Mouse (Mus musculus): Measurements from ENCODE around the gene Pced1a. TPM values are rescaled to one million over a fixed set of nuclear protein-coding genes. Genes with fewer than 3 reads are reported as not detected.
A peak's percentile ranks its signal among the peaks of the same experiment; 100 is the strongest.

Pced1a gene
- total and polyA plus RNA-seq, 2 experiments from 2014 or later, result 12.3 to 27.5 TPM

- Histone ChIP-seq H3K36me3 (ENCODE audit: insufficient read depth, low read length) (peaks cover 6% of the 10 kb centered on the region; the same call in 1 of the 2 replicates), H3K4me3 (ENCODE audit: low read depth, low read length) (no peak overlapping the region), H3K9me3 (ENCODE audit: low read length) (no peaks in the 10 kb centered on the region), H3K4me1 (ENCODE audit: insufficient read depth, low read length) (no peaks in the 10 kb centered on the region), H3K27ac (ENCODE audit: low read depth, low read length) (no peak overlapping the region), H3K4me2 (ENCODE audit: low read depth, low read length, poor library complexity, severe bottlenecking) (no peak overlapping the region), H3K27me3 (ENCODE audit: insufficient read depth, low read length) (no peaks in the 10 kb centered on the region), H3K9ac (replicated peaks; ENCODE audit: low read length, poor library complexity, severe bottlenecking) (no peak overlapping the region)
- TF ChIP-seq CTCF (IDR thresholded peaks at IDR 0.05), result no peak
- WGBS, result 86% methylated on average over 3 of the region's 3 CpGs
- DNase-seq (ENCODE audit: low spot score) (no peak), ATAC-seq (ENCODE audit: low FRiP score) (no peak)
These were observed 7.7 kb upstream of the Pced1a start for GRCm38 (mm10) chr2:130432157-130432556.

GRCm38 (mm10) chr2:130430484-130430883 is 6.0 kb upstream of the Pced1a start:
- no peak for TF ChIP-seq CTCF (IDR thresholded peaks at IDR 0.05)
- WGBS, result 82% methylated on average over 3 of the region's 3 CpGs
- ATAC-seq (ENCODE audit: low FRiP score), result no peak

GRCm38 (mm10) chr2:130429851-130430250 is 5.3 kb upstream of the Pced1a start:
- no peak for DNase-seq (ENCODE audit: low spot score)
- Histone ChIP-seq H3K36me3 (ENCODE audit: insufficient read depth, low read length) (peaks cover 4% of the 10 kb centered on the region; the same call in 1 of the 2 replicates), H3K4me3 (ENCODE audit: low read depth, low read length) (no peak overlapping the region), H3K27me3 (ENCODE audit: insufficient read depth, low read length) (no peaks in the 10 kb centered on the region), H3K9me3 (ENCODE audit: low read length) (no peaks in the 10 kb centered on the region), H3K4me2 (ENCODE audit: low read depth, low read length, poor library complexity, severe bottlenecking) (no peak overlapping the region), H3K9ac (replicated peaks; ENCODE audit: low read length, poor library complexity, severe bottlenecking) (no peak overlapping the region), H3K27ac (ENCODE audit: low read depth, low read length) (no peak overlapping the region), H3K4me1 (ENCODE audit: insufficient read depth, low read length) (peaks cover 6% of the 10 kb centered on the region; the same call in 1 of the 2 replicates)
- 70% methylated on average over 2 of the region's 2 CpGs for WGBS
- ATAC-seq (ENCODE audit: low FRiP score), result no peak
- no peak for TF ChIP-seq CTCF (IDR thresholded peaks at IDR 0.05)

More at GRCm38 (mm10) chr2:130430484-130430883, 6.0 kb upstream of the Pced1a start:
- no peak for DNase-seq (ENCODE audit: low spot score)
- H3K4me1 ChIP-seq (ENCODE audit: insufficient read depth, low read length), result no peaks in the 10 kb centered on the region
- H3K36me3 ChIP-seq (ENCODE audit: insufficient read depth, low read length), result peaks cover 4% of the 10 kb centered on the region; the same call in 1 of the 2 replicates
- H3K27ac ChIP-seq (ENCODE audit: low read depth, low read length), result no peak overlapping the region
- H3K4me3 ChIP-seq (ENCODE audit: low read depth, low read length), result no peak overlapping the region
- H3K4me2 ChIP-seq (ENCODE audit: low read depth, low read length, poor library complexity, severe bottlenecking), result no peak overlapping the region
- no peaks in the 10 kb centered on the region for H3K27me3 ChIP-seq (ENCODE audit: insufficient read depth, low read length)
- H3K9ac ChIP-seq (replicated peaks; ENCODE audit: low read length, poor library complexity, severe bottlenecking), result no peak overlapping the region
- no peaks in the 10 kb centered on the region for H3K9me3 ChIP-seq (ENCODE audit: low read length)

GRCm38 (mm10) chr2:130425112-130425511 is 611 bp upstream of the Pced1a start:
- H3K36me3 ChIP-seq (ENCODE audit: insufficient read depth, low read length), result no peaks in the 10 kb centered on the region
- no peaks in the 10 kb centered on the region for H3K9me3 ChIP-seq (ENCODE audit: low read length)
- peak overlapping the region; percentile 90 for H3K9ac ChIP-seq (replicated peaks; ENCODE audit: low read length, poor library complexity, severe bottlenecking)
- H3K27me3 ChIP-seq (ENCODE audit: insufficient read depth, low read length), result no peaks in the 10 kb centered on the region
- H3K4me3 ChIP-seq (ENCODE audit: low read depth, low read length), result peak overlapping the region; percentile 86
- peak; percentile 61 for TF ChIP-seq CTCF (IDR thresholded peaks at IDR 0.05)
- H3K4me1 ChIP-seq (ENCODE audit: insufficient read depth, low read length), result peaks cover 15% of the 10 kb centered on the region; the same call in 1 of the 2 replicates
- DNase-seq (ENCODE audit: low spot score) (peak; percentile 59), ATAC-seq (ENCODE audit: low FRiP score) (no peak)
- peak overlapping the region; percentile 97 for H3K27ac ChIP-seq (ENCODE audit: low read depth, low read length)
- 37% methylated on average over 5 of the region's 5 CpGs for WGBS
- peak overlapping the region; percentile 90 for H3K4me2 ChIP-seq (ENCODE audit: low read depth, low read length, poor library complexity, severe bottlenecking)

GRCm38 (mm10) chr2:130423397-130424125 is 940 bp downstream of the Pced1a start:
- ATAC-seq (ENCODE audit: low FRiP score), result peak; percentile 79
- H3K4me1 ChIP-seq (ENCODE audit: insufficient read depth, low read length), result peaks cover 15% of the 10 kb centered on the region; the same call in 1 of the 2 replicates
- 15% methylated on average over 49 of the region's 49 CpGs for WGBS

More at GRCm38 (mm10) chr2:130423397-130424125, 940 bp downstream of the Pced1a start:
- peak; percentile 87 for DNase-seq (ENCODE audit: low spot score)
- H3K27me3 ChIP-seq (ENCODE audit: insufficient read depth, low read length), result no peaks in the 10 kb centered on the region
- H3K36me3 ChIP-seq (ENCODE audit: insufficient read depth, low read length), result 0 out of 2 replicates have a peak, but pooled peaks cover 8% of the 10 kb centered on the region
- peak overlapping the region; percentile 90 for H3K9ac ChIP-seq (replicated peaks; ENCODE audit: low read length, poor library complexity, severe bottlenecking)
- TF ChIP-seq CTCF (IDR thresholded peaks at IDR 0.05), result no peak
- H3K4me2 ChIP-seq (ENCODE audit: low read depth, low read length, poor library complexity, severe bottlenecking), result peak overlapping the region; percentile 90
- peak overlapping the region; percentile 97 for H3K27ac ChIP-seq (ENCODE audit: low read depth, low read length)
- no peaks in the 10 kb centered on the region for H3K9me3 ChIP-seq (ENCODE audit: low read length)
- H3K4me3 ChIP-seq (ENCODE audit: low read depth, low read length), result peak overlapping the region; percentile 86
